8 mouse cellular contexts compared by ENCODE assay signal in genomic region chr17:46436672-46437366, GRCm38 (mm10). TPM values are rescaled to one million over a fixed set of nuclear protein-coding genes. Genes with fewer than 3 reads are reported as not detected.
A peak's percentile ranks its signal among the peaks of the same experiment; 100 is the strongest.
DNase-seq lines count a peak whose midpoint lies in the region; ATAC-seq lines count a peak whose summit lies in the region.

No protein-coding gene starts in this region.

- ATAC-seq in granulocyte monocyte progenitor cell, adult 5-6 weeks (replicated peaks; ENCODE audit: poor library complexity, severe bottlenecking), result peak; percentile 45; the same call in 1 of the 2 replicates

- DNase-seq in embryo, embryonic 10 days (ENCODE audit: low spot score), result peak; percentile 74
- no peak for DNase-seq in embryo, embryonic 9.5 days (ENCODE audit: extremely low spot score)
- peak; percentile 36 for DNase-seq in urinary bladder, postnatal 14 days (ENCODE audit: low spot score)
- no peak for DNase-seq in urinary bladder, adult 18-20 months (ENCODE audit: low spot score in 2 of 2)
- DNase-seq in kidney, postnatal 14 days, result peak; percentile 59
- DNase-seq in retina, embryonic 14.5 days (ENCODE audit: low spot score), result peak; percentile 77
- DNase-seq in layer of hippocampus, postnatal 25 days (ENCODE audit: extremely low spot score in 1 of 2, low spot score in 1 of 2), result no peak

RNA-seq across cellular contexts. Expression of gene Slc22a7, which starts 1.4 kb away (rescaled TPM):
- not detected in 2 replicates for total RNA-seq in granulocyte monocyte progenitor cell, adult 5-6 weeks (2014; fragmentation: Nextera tagmentation)
- total RNA-seq in granulocyte monocyte progenitor cell, adult 5-6 weeks (2017), result not detected in 2 replicates
- under 1 TPM in 1 of 2 experiments, not detected in 1; 0.32 TPM for total RNA-seq in layer of hippocampus, postnatal 25 days (2021)

RNA-seq across cellular contexts. Expression of gene Crip3, which starts 8.1 kb away (rescaled TPM):
- not detected in 2 replicates for total RNA-seq in granulocyte monocyte progenitor cell, adult 5-6 weeks (2014; fragmentation: Nextera tagmentation)
- not detected in 2 replicates for total RNA-seq in granulocyte monocyte progenitor cell, adult 5-6 weeks (2017)
- 1 to 10 TPM; 2.5 to 2.9 TPM for total RNA-seq in layer of hippocampus, postnatal 25 days (2021)

RNA-seq across cellular contexts. Expression of gene Ttbk1, which starts 50.7 kb away (rescaled TPM):
- total RNA-seq in granulocyte monocyte progenitor cell, adult 5-6 weeks (2014; fragmentation: Nextera tagmentation), result 0.09 TPM in 1 of 2 replicates, not detected in the other
- not detected in 2 replicates for total RNA-seq in granulocyte monocyte progenitor cell, adult 5-6 weeks (2017)
- total RNA-seq in layer of hippocampus, postnatal 25 days (2021), result 100 to 1,000 TPM; 112 to 124 TPM

RNA-seq across cellular contexts. Expression of gene Zfp318, which starts 53.3 kb away (rescaled TPM):
- total RNA-seq in granulocyte monocyte progenitor cell, adult 5-6 weeks (2014; fragmentation: Nextera tagmentation), result 8.0 and 9.8 TPM in 2 replicates
- total RNA-seq in granulocyte monocyte progenitor cell, adult 5-6 weeks (2017), result 5.6 and 13.8 TPM in 2 replicates
- total RNA-seq in layer of hippocampus, postnatal 25 days (2021), result 10 to 100 TPM; 51.3 to 69.7 TPM

RNA-seq across cellular contexts. Expression of gene Dnph1, which starts 59.7 kb away (rescaled TPM):
- total RNA-seq in granulocyte monocyte progenitor cell, adult 5-6 weeks (2014; fragmentation: Nextera tagmentation), result 33.1 and 50.1 TPM in 2 replicates
- 18.8 and 25.8 TPM in 2 replicates for total RNA-seq in granulocyte monocyte progenitor cell, adult 5-6 weeks (2017)
- 1 to 10 TPM; 5.1 to 6.7 TPM for total RNA-seq in layer of hippocampus, postnatal 25 days (2021)

Comparison
In these comparisons a context has a peak if more than half of its experiments do, and no peak if none do; other contexts are left out.
1. DNase-seq: peak in embryo, embryonic 10 days (single experiment), urinary bladder, postnatal 14 days (single experiment), kidney, postnatal 14 days (single experiment) and retina, embryonic 14.5 days (single experiment); none in embryo, embryonic 9.5 days (single experiment), urinary bladder, adult 18-20 months (0 of 2) and layer of hippocampus, postnatal 25 days (0 of 2).
2. RNA of gene Ttbk1, which starts 50.7 kb away (total RNA-seq): 112 to 124 TPM in layer of hippocampus, postnatal 25 days; 0.09 TPM in granulocyte monocyte progenitor cell, adult 5-6 weeks; every median in the first group is over 100 times any median in the second.